ENCODE assay signal across 10 mouse cellular contexts in the genomic region with DNA sequence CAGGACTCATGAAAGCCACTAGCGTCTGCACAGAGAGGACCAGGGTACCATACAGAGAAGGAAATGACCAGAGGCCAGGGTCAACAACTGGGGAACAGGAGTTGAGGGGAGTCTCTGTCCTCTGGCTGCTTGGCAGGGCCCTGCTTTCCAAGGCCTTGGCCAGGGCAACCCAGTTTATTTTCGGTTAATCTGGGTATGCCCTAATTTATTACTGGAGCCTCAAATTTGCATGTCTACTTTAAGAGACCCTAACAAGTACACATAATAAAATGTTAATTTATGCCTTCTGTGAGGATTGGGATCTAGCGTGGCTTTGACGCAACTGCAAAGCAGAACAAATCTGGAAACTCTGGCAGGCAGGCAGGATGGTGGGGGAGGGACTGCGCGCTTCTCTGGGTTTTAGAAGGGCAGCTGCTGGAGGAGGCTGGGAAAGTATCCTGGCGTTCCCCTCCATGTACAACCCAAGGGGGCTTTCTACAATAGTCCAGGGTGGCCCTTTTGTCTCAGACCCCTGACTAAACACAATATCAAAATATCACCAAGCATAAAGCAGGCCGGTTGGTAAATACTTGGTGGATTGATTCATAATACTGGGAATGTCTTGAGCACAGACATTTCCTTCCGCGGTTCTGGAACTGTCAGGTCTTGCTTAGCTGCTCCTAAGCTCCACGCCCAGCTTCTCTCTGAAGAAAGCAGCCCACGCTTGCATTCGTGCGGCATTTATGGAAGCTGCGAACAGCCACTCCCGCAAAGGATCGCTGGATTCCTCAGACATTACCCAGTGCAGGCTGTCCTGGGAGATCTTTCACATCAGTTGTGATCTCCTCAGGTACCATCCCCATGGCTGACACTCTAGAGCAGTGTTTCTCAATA.
DNase-seq lines count a peak whose midpoint lies in the region; ATAC-seq lines count a peak whose summit lies in the region.
"Had no signal": no experiment of that assay in that cellular context is flagged by ENCODE, and none has a peak within 500 bp of the region (broad histone marks: within the 10 kb centered on the region; RNA-seq: fewer than 3 reads in every experiment).

No protein-coding gene starts in this region.

- ATAC-seq in forebrain, embryonic 16.5 days, result peak; percentile 84
- peak; percentile 88 for ATAC-seq in midbrain, embryonic 12.5 days (ENCODE audit: low FRiP score, low read depth)
- no peak for ATAC-seq in intestine, embryonic 16.5 days

- H3K4me2 ChIP-seq in forebrain, embryonic 16.5 days (ENCODE audit: low read length), result no peak overlapping the region
- no peak overlapping the region for H3K4me2 ChIP-seq in midbrain, embryonic 12.5 days (replicated peaks)
- no peak overlapping the region for H3K4me2 ChIP-seq in intestine, embryonic 16.5 days (ENCODE audit: low read depth, low read length)
- H3K4me2 ChIP-seq: embryonic facial prominence, embryonic 12.5 days had no signal

- H3K4me3 ChIP-seq in forebrain, embryonic 16.5 days (replicated peaks; ENCODE audit: low read length), result no peak overlapping the region
- no peak overlapping the region for H3K4me3 ChIP-seq in midbrain, embryonic 12.5 days
- no peak overlapping the region for H3K4me3 ChIP-seq in intestine, embryonic 16.5 days (ENCODE audit: low read length)
- H3K4me3 ChIP-seq: embryonic facial prominence, embryonic 12.5 days had no signal

- H3K36me3 ChIP-seq in forebrain, embryonic 16.5 days (ENCODE audit: control insufficient read depth, insufficient read depth), result no peaks in the 10 kb centered on the region
- H3K36me3 ChIP-seq in midbrain, embryonic 12.5 days, result no peaks in the 10 kb centered on the region
- no peaks in the 10 kb centered on the region for H3K36me3 ChIP-seq in intestine, embryonic 16.5 days (ENCODE audit: control insufficient read depth, insufficient read depth, low read length)
- H3K36me3 ChIP-seq: embryonic facial prominence, embryonic 12.5 days had no signal

- DNase-seq in embryo, embryonic 11 days, result peak; percentile 16
- no peak for DNase-seq in embryo, embryonic 10.5 days (ENCODE audit: low spot score)
- DNase-seq in kidney, postnatal 14 days, result peak; percentile 62
- DNase-seq in heart, postnatal 14 days, result no peak
- DNase-seq in MN1 (ENCODE audit: low spot score), result no peak

- 57% methylated on average over 17 of the region's 17 CpGs for WGBS in forebrain, embryonic 16.5 days
- WGBS in midbrain, embryonic 12.5 days, result 72% methylated on average over 17 of the region's 17 CpGs
- 68% methylated on average over 17 of the region's 17 CpGs for WGBS in intestine, embryonic 16.5 days

- no peaks in the 10 kb centered on the region for H3K27me3 ChIP-seq in forebrain, embryonic 16.5 days (replicated peaks; ENCODE audit: control insufficient read depth, insufficient read depth, low read length)
- no peaks in the 10 kb centered on the region for H3K27me3 ChIP-seq in midbrain, embryonic 12.5 days
- H3K27me3 ChIP-seq in intestine, embryonic 16.5 days (replicated peaks; ENCODE audit: control insufficient read depth, insufficient read depth, low read length), result no peaks in the 10 kb centered on the region
- H3K27me3 ChIP-seq: embryonic facial prominence, embryonic 12.5 days had no signal

- H3K27ac ChIP-seq in forebrain, embryonic 16.5 days (ENCODE audit: low read length), result peak overlapping the region; percentile 69
- H3K27ac ChIP-seq in midbrain, embryonic 12.5 days (replicated peaks), result peak overlapping the region; percentile 30; the same call in 1 of the 2 replicates
- no peak overlapping the region for H3K27ac ChIP-seq in intestine, embryonic 16.5 days (ENCODE audit: low read length)
- H3K27ac ChIP-seq: embryonic facial prominence, embryonic 12.5 days; liver, embryonic 14.5 days had no signal

- intact Hi-C loops in heart, postnatal 14 days (cut with DNase I), result loop anchor here (5.0 kb wide), 1 partner anchor 229 kb away; a partner anchor contains a TSS

- H3K9me3 ChIP-seq in forebrain, embryonic 16.5 days (ENCODE audit: control insufficient read depth, low read length), result no peaks in the 10 kb centered on the region
- H3K9me3 ChIP-seq in midbrain, embryonic 12.5 days, result no peaks in the 10 kb centered on the region
- no peaks in the 10 kb centered on the region for H3K9me3 ChIP-seq in intestine, embryonic 16.5 days (ENCODE audit: control insufficient read depth, low read length)
- H3K9me3 ChIP-seq: embryonic facial prominence, embryonic 12.5 days had no signal

- no peak overlapping the region for H3K9ac ChIP-seq in forebrain, embryonic 16.5 days (replicated peaks; ENCODE audit: low read depth, low read length)
- no peak overlapping the region for H3K9ac ChIP-seq in midbrain, embryonic 12.5 days (replicated peaks)
- no peak overlapping the region for H3K9ac ChIP-seq in intestine, embryonic 16.5 days (ENCODE audit: low read depth, low read length)
- H3K9ac ChIP-seq: embryonic facial prominence, embryonic 12.5 days; liver, embryonic 14.5 days had no signal

- peaks cover 25% of the 10 kb centered on the region for H3K4me1 ChIP-seq in forebrain, embryonic 16.5 days (replicated peaks; ENCODE audit: control insufficient read depth, insufficient read depth, low read length)
- H3K4me1 ChIP-seq in midbrain, embryonic 12.5 days, result peaks cover 11% of the 10 kb centered on the region; the same call in 1 of the 2 replicates
- no peaks in the 10 kb centered on the region for H3K4me1 ChIP-seq in intestine, embryonic 16.5 days (ENCODE audit: control insufficient read depth, insufficient read depth, low read length)
- H3K4me1 ChIP-seq: embryonic facial prominence, embryonic 12.5 days had no signal

Comparison
In these comparisons a context has a peak if more than half of its experiments do, and no peak if none do; other contexts are left out.
1. DNase-seq: peak in embryo, embryonic 11 days (single experiment) and kidney, postnatal 14 days (single experiment); none in embryo, embryonic 10.5 days (single experiment), heart, postnatal 14 days (0 of 2) and MN1 (single experiment).